Mouse (Mus musculus) olfactory bulb, adult 2 months (tissue): ENCODE results near the gene Dusp1.

Source experiments
- CTCF ChIP-seq: fragments of 200-500 bp; IDR thresholded peaks from 2 replicates; pipeline ENCODE4 v1.5.1; 2012; ENCODE audit warnings: low read depth, mild to moderate bottlenecking, low read length, moderate library complexity; ENCODE audit not compliant: insufficient read depth
- POLR2A ChIP-seq: fragments of 200-500 bp; IDR thresholded peaks from 2 replicates; pipeline ENCODE4 v1.6.1; 2012; ENCODE audit warnings: mild to moderate bottlenecking, low read depth, low read length, moderate library complexity; ENCODE audit not compliant: insufficient read depth

DNA sequence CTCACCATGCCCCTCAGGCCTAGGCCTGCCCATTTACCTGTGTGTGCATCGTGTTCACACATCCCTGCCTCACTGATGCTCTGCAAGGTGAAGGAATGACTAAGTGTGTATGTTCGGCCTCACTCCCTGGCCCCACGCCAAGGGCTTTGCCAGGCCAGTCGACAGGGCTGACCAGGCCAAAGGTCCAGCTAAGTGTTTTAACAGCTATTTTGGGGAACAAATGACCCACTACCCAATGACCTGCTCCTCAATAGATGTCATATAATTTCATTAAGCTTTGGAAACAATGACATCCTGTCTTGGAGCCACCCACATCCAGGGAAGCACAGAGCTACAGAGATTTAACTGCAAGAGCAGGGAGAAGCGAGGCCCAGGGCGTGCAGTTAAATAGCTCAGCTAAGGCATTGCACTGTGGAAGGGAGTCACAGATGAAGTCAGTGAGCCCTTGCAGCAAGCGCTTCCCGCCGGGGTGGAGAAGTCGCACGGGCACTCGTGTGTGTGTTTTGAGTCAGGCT, 40.5 kb upstream of the Dusp1 start:
- TF ChIP-seq CTCF (no peak), POLR2A (no peak)
